Mouse (Mus musculus) MEL (cell line): Measurements from ENCODE around the gene Thbs1. TPM values are rescaled to one million over a fixed set of nuclear protein-coding genes. Genes with fewer than 3 reads are reported as not detected.

Experiments used
- DNase-seq: peaks from one replicate; pipeline ENCODE4 v3.0.0; 2011; ENCODE audit warnings: low read depth, low spot score
- H3K27ac ChIP-seq: 2 replicates; pipeline ENCODE4 v1.5.1; 2012; ENCODE audit warnings: low read depth, mild to moderate bottlenecking, control low read depth, low read length, moderate library complexity; ENCODE audit not compliant: control insufficient read depth
- H3K27me3 ChIP-seq, 2 experiments: fragments of 150-350 bp in 1 of 2; sonication (generic) in 1 of 2; 2 replicates each; pipeline ENCODE4 v1.6.1; 2012; ENCODE audit warnings: low read length in 2 of 2, mild to moderate bottlenecking in 2 of 2, improper control_type of control experiment in 1 of 2, moderate library complexity in 1 of 2; ENCODE audit not compliant: insufficient read depth in 2 of 2, control insufficient read depth in 1 of 2
- H3K36me3 ChIP-seq, 2 experiments: 2 replicates each; pipeline ENCODE4 v1.6.1; 2012 to 2014; ENCODE audit warnings: low read length in 2 of 2, improper control_type of control experiment in 1 of 2, inconsistent platforms in 1 of 2, mild to moderate bottlenecking in 1 of 2; ENCODE audit not compliant: insufficient read depth in 2 of 2, control insufficient read depth in 1 of 2
- H3K4me1 ChIP-seq, 2 experiments: fragments of 150-350 bp in 1 of 2; sonication (generic) in 1 of 2; 2 replicates each; pipeline ENCODE4 v1.6.1; 2012; ENCODE audit warnings: low read length in 2 of 2, improper control_type of control experiment in 1 of 2, mild to moderate bottlenecking in 1 of 2; ENCODE audit not compliant: insufficient read depth in 2 of 2, control insufficient read depth in 1 of 2
- H3K4me3 ChIP-seq, 2 experiments: fragments of 150-350 bp in 1 of 2; sonication (generic) in 1 of 2; 2 replicates each; pipeline ENCODE4 v1.5.1; 2012; ENCODE audit warnings: low read depth in 2 of 2, low read length in 2 of 2, mild to moderate bottlenecking in 2 of 2, moderate library complexity in 2 of 2, control low read depth in 1 of 2, improper control_type of control experiment in 1 of 2; ENCODE audit not compliant: control insufficient read depth in 1 of 2, insufficient read depth in 1 of 2
- H3K79me2 ChIP-seq: 2 replicates; pipeline ENCODE4 v1.6.1; 2012; ENCODE audit warnings: mild to moderate bottlenecking, low read length, moderate library complexity; ENCODE audit not compliant: control insufficient read depth, poor library complexity, insufficient read depth
- H3K9ac ChIP-seq: 2 replicates; pipeline ENCODE4 v1.6.1; 2012; ENCODE audit warnings: low read depth, mild to moderate bottlenecking, control low read depth, low read length, moderate library complexity; ENCODE audit not compliant: control insufficient read depth, poor library complexity, severe bottlenecking
- H3K9me3 ChIP-seq: fragments of 150-350 bp; sonication (generic); replicated peaks from 2 replicates; pipeline ENCODE4 v1.6.1; 2012; ENCODE audit warnings: mild to moderate bottlenecking, low read length, improper control_type of control experiment, moderate library complexity; ENCODE audit not compliant: insufficient read depth
- CHD1 ChIP-seq: IDR thresholded peaks from 2 replicates; pipeline ENCODE4 v1.6.1; 2012; ENCODE audit warnings: low read depth, mild to moderate bottlenecking, inconsistent platforms, low read length, improper control_type of control experiment
- E2F4 ChIP-seq: IDR thresholded peaks from 2 replicates; pipeline ENCODE4 v1.6.1; 2011; ENCODE audit warnings: low read depth, low read length, improper control_type of control experiment, borderline replicate concordance
- MAFK ChIP-seq: IDR thresholded peaks from 2 replicates; pipeline ENCODE4 v1.6.1; 2011; ENCODE audit warnings: low read depth, mild to moderate bottlenecking, low read length, improper control_type of control experiment, borderline replicate concordance
- POLR2AphosphoS5 ChIP-seq: IDR thresholded peaks from 2 replicates; pipeline ENCODE4 v1.6.1; 2012; ENCODE audit warnings: low read depth, borderline replicate concordance, mild to moderate bottlenecking, inconsistent platforms, low read length, moderate library complexity, mixed read lengths
- RAD21 ChIP-seq: IDR thresholded peaks from 2 replicates; pipeline ENCODE4 v1.6.1; 2011; ENCODE audit warnings: mild to moderate bottlenecking, low read depth, low read length, improper control_type of control experiment
- SIN3A ChIP-seq: IDR thresholded peaks from 2 replicates; pipeline ENCODE4 v1.6.1; 2012; ENCODE audit warnings: low read length, improper control_type of control experiment, inconsistent platforms
- TAL1 ChIP-seq: IDR thresholded peaks from 2 replicates; pipeline ENCODE4 v1.6.1; 2012; ENCODE audit warnings: mild to moderate bottlenecking, inconsistent platforms, low read length, moderate library complexity, mixed read lengths
- TCF12 ChIP-seq: IDR thresholded peaks from 2 replicates; pipeline ENCODE4 v1.6.1; 2014; ENCODE audit warnings: low read depth, mild to moderate bottlenecking, inconsistent platforms, low read length, improper control_type of control experiment, moderate library complexity
- UBTF ChIP-seq: IDR thresholded peaks from 2 replicates; pipeline ENCODE4 v1.6.1; 2012; ENCODE audit warnings: low read depth, mild to moderate bottlenecking, inconsistent platforms, low read length, improper control_type of control experiment, moderate library complexity, borderline replicate concordance; ENCODE audit not compliant: insufficient read depth
- USF1 ChIP-seq: IDR thresholded peaks from 2 replicates; pipeline ENCODE4 v1.6.1; 2014; ENCODE audit warnings: low read depth, mild to moderate bottlenecking, inconsistent platforms, low read length, improper control_type of control experiment, moderate library complexity
- USF2 ChIP-seq, 2 experiments: IDR thresholded peaks; 2 replicates each; pipeline ENCODE4 v1.6.1; 2011 to 2012; ENCODE audit warnings: improper control_type of control experiment in 2 of 2, low read length in 2 of 2, borderline replicate concordance in 1 of 2, inconsistent platforms in 1 of 2, low read depth in 1 of 2, mild to moderate bottlenecking in 1 of 2; ENCODE audit not compliant: insufficient read depth in 1 of 2
- ZKSCAN1 ChIP-seq: IDR thresholded peaks from 2 replicates; pipeline ENCODE4 v1.6.1; 2012; ENCODE audit warnings: low read depth, mild to moderate bottlenecking, inconsistent platforms, low read length, improper control_type of control experiment, moderate library complexity
- ZNF384 ChIP-seq: IDR thresholded peaks from 2 replicates; pipeline ENCODE4 v1.6.1; 2012; ENCODE audit warnings: low read depth, mild to moderate bottlenecking, inconsistent platforms, low read length, improper control_type of control experiment
- polyA plus RNA-seq, 2 experiments: library from polyadenylated mRNA; stranded (reverse) in 1 of 2; unstranded in 1 of 2; fragments of >175 nt in 1 of 2; fragments of >200 nt in 1 of 2; gene quantifications; 2 replicates each; pipeline versions ENCODE4 v1.2.1 to v1.2.4; 2012; ENCODE audit warnings: low replicate concordance in 2 of 2, low read depth in 1 of 2; ENCODE audit not compliant: insufficient read length in 2 of 2, insufficient read depth in 1 of 2, missing spikeins in 1 of 2
- total RNA-seq: library from RNA; depleted of rRNA; stranded (reverse); fragments of 300-350 nt; gene quantifications from 2 replicates; pipeline ENCODE4 v1.2.3, GENCODE M21; 2012

The Thbs1 gene
- total and polyA plus RNA-seq, 3 experiments, result not detected

DNA sequence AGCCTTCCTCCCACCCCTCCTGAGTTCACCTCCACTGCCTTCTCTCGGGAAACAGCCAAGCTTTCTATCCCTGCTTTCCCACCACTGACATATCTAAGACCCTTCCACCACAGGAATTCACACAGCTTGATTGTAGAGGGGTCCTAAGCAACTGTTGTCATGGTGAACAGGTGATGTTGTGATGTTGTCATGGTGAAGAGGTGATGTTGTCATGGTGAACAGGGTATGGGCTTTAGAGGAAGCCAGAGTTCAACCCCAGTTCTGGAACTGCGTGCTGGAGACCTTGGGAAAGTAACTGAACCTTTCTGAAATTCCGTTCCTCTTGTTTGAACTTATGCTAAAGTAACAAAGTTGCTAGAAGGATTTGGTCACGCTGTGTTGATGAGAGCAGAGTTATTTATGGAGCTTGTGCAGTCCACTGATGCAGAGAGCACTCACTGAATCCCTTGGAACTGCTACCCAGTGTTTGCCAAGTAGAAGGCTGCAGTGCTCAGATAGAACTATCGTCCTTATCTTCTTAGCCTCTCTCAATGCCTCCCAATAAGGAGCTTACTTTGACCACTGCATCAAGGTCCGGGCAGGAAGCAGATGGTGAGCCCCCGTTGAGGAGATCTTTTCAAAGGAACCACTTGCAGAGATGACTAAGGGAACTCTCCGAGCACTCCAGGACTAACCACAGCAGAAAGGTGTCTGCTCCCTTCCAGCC, 45.5 kb upstream of the Thbs1 start:
- Histone ChIP-seq H3K36me3 (no peaks in the 10 kb centered on the region), H3K79me2 (no peaks in the 10 kb centered on the region), H3K4me1 (no peaks in the 10 kb centered on the region), H3K9ac (no peak overlapping the region), H3K27ac (no peak overlapping the region), H3K9me3 (no peaks in the 10 kb centered on the region), H3K27me3 (no peaks in the 10 kb centered on the region), H3K4me3 (no peak overlapping the region)
- DNase-seq, result no peak
- TF ChIP-seq USF1 (no peak), SIN3A (no peak), E2F4 (no peak), TAL1 (no peak), CHD1 (no peak), RAD21 (no peak), POLR2AphosphoS5 (no peak)

DNA sequence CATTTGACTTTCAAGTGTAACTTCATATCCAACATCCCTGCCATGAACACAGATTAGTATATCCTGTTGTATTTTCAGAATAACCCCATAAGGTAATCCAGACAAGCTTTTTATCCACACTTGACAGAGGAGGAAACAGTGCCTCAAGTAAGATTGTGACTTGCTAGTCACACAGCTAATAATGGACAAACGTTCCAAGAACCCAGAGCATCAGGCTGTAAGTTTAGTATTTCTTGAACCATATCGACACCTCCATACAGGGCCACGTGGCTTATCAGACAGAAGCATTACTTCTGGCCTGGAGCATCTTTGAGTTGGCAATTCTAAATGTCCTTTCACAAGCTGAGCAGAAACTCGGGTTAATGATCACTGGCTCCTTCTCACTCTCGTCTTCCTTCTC, 41.7 kb upstream of the Thbs1 start:
- no peak overlapping the region for H3K4me3 ChIP-seq
- H3K27me3 ChIP-seq, result no peaks in the 10 kb centered on the region
- H3K27ac ChIP-seq, result no peak overlapping the region
- H3K79me2 ChIP-seq, result no peaks in the 10 kb centered on the region
- H3K9ac ChIP-seq, result no peak overlapping the region
- no peak for DNase-seq
- H3K9me3 ChIP-seq, result no peaks in the 10 kb centered on the region
- no peaks in the 10 kb centered on the region for H3K4me1 ChIP-seq
- H3K36me3 ChIP-seq, result no peaks in the 10 kb centered on the region
- TF ChIP-seq E2F4 (no peak), MAFK (no peak), UBTF (no peak), ZNF384 (no peak), ZKSCAN1 (no peak), USF2 (IDR thresholded peaks at IDR 0.05; ENCODE audit: borderline replicate concordance in 1 of 2, insufficient read depth in 1 of 2, low read depth in 1 of 2, low read length in 2 of 2) (no peak), TCF12 (no peak)

DNA sequence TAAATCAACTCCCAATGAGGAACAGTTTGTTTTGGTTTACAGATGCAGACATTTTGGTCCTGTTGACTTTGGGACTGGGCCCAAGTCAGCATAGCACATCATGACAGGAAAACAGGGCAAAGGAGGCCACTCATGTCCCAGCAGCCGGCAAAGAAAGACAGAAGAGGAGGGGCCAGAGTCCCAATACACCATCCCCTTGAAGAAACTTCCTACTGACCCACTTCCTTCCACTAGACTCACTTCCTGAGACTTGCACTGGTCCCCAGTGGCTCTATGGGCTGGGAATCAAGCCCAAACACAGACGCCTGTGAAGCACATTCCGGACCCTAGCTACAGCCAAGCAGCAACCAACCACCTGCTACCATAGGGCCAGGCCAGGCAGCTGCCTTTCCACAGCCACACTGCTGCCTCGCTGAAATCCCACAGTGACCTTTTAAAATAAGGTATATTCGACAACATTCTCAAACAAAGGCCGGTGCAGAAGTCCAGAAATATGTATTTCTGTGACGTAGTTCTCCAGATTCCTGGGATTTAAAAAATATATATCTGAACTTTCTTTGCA, 38.8 kb upstream of the Thbs1 start:
- DNase-seq, result no peak
- Histone ChIP-seq H3K36me3 (no peaks in the 10 kb centered on the region), H3K4me1 (no peaks in the 10 kb centered on the region)

More for the DNA sequence above, 38.8 kb upstream of the Thbs1 start:
- Histone ChIP-seq H3K4me3 (no peak overlapping the region), H3K9ac (no peak overlapping the region), H3K79me2 (no peaks in the 10 kb centered on the region), H3K27ac (no peak overlapping the region), H3K9me3 (no peaks in the 10 kb centered on the region), H3K27me3 (no peaks in the 10 kb centered on the region)
- TF ChIP-seq ZKSCAN1, result no peak
